Mouse (Mus musculus) left cerebral cortex, postnatal 14 days (tissue): ENCODE measurements around the gene Zbtb25. TPM values are rescaled to one million over a fixed set of nuclear protein-coding genes. Genes with fewer than 3 reads are reported as not detected.

Source experiments
- DNase-seq, 2 experiments: peaks; one replicate each; pipeline ENCODE4 v3.0.0; 2021 to 2022; ENCODE audit warnings: low spot score in 2 of 2, mixed read lengths in 1 of 2
- intact Hi-C: fragments of 180-260 bp; cut with DNase I; formaldehyde crosslinking; loops from one replicate; pipeline ENCODE4 v1.15.1; 2025
- long read RNA-seq, 2 experiments: library from polyadenylated mRNA; stranded (forward); transcript quantifications; one replicate each; pipeline ENCODE4 v2.0.0; 2021
- total RNA-seq, 2 experiments: library from RNA; stranded (reverse); gene quantifications; 2 replicates each; pipeline ENCODE4 v1.2.3; 2021

Gene Zbtb25
- 10 to 100 TPM; 17.0 to 18.0 TPM for total RNA-seq
- long read RNA-seq, experiment 1, transcript Zbtb25-204 (3 exons, 1,672 nt) = major isoform, 7 of 14 reads
- long read RNA-seq, experiment 1, partial matches to known transcripts = 0 of 14 reads
- long read RNA-seq, experiment 1, other reads (novel, unspliced or antisense) = 7 of 14 reads
- long read RNA-seq, experiment 2, transcript Zbtb25-204 (3 exons, 1,672 nt) = major isoform, 6 of 11 reads
- long read RNA-seq, experiment 2, partial matches to known transcripts = 1 of 11 reads
- long read RNA-seq, experiment 2, other reads (novel, unspliced or antisense) = 3 of 11 reads

- intact Hi-C loops = loop anchor here (5.0 kb wide), 1 partner anchor 103 kb away; no protein-coding TSS in a partner anchor
- DNase-seq = peak; percentile 91 to 95
These were observed at the start of gene Zbtb25 for GRCm38 (mm10) chr12:76369206-76369977. Zbtb25 (minus strand) TSS chr12:76369602.

GRCm38 (mm10) chr12:76418346-76418745, 48.9 kb upstream of the Zbtb25 start:
- intact Hi-C loops = no loop called here
- DNase-seq = no peak

GRCm38 (mm10) chr12:76417433-76417854, 48.0 kb upstream of the Zbtb25 start, which contains the start of gene Ppp1r36:
Ppp1r36 (plus strand) TSS chr12:76417538.
- intact Hi-C loops = no loop called here
- no peak for DNase-seq

DNA sequence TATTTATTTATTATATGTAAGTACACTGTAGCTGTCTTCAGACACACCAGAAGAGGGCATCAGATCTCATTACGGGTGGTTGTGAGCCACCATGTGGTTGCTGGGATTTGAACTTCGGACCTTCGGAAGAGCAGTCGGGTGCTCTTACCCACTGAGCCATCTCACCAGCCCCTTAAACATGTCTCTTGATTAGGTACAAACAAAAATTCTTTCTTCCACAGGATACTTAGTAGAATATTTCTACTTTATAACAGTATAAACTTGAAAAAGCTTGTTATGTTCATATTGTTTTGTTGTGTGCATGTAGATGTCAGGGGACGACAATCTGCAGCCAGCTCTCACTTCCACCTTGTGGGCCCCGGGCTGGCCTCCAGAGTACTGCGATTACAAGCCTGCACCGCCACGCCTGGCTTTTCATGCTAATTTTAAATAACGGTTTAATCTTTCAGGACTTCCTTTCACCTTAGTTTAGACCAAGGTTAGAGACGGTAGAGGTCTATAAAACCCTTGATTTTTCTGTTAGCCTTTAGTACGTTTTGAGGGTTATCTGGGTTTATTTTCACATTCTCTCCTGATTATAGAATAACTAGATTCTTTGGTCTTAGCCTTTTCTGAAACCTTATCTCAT, 46.1 kb upstream of the Zbtb25 start:
- DNase-seq = no peak
- intact Hi-C loops = no loop called here

DNA sequence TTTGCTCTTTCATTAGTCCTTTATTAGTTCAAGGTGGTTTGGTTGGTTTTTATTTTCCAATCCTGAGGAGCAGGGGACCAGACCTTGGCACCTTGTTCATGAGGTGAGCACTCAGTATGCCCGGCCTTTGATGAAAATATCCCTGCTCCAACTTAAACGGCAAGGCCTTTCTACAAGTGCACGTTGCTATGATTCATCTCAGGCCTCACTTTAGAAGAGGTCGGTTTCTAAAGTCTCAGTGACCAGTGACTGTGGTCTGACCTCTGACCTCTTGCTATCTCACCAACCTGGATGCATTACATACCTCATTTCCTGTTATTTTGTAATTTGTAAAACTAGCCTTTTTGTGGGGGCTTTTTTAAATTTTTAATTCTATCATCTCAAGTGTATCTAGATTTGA, 39.8 kb upstream of the Zbtb25 start:
- intact Hi-C loops = no loop called here

DNA sequence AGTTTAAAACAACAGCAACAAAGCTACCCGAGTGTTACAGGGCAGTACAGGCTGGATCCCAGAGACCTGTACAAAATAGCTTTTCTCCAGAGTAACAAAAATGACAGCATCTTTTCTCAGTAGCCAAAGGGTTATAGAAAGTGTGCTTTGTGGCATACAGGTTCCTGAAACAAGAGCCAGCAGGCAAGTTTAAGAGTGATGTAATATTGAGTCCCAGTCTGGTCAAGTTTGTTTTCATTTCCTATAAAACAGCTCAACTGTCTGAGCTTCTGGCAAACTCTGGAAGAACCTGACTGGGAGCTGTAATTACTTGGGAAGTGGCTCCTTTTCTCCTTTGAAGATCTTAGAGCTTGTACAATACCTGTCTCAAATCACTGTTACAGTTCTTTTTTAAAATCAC, 37.8 kb upstream of the Zbtb25 start:
- intact Hi-C loops = no loop called here
- DNase-seq = no peak

More for the DNA sequence above, 39.8 kb upstream of the Zbtb25 start:
- DNase-seq = no peak

- intact Hi-C loops = loop anchor here (2.0 kb wide), 1 partner anchor 35 kb away; the partner anchor contains the start of gene Zbtb1
- no peak for DNase-seq
These were observed 36.6 kb upstream of the Zbtb25 start for GRCm38 (mm10) chr12:76405971-76406370.

GRCm38 (mm10) chr12:76405183-76405970, 36.0 kb upstream of the Zbtb25 start:
- intact Hi-C loops = loop anchor here (2.0 kb wide), 1 partner anchor 35 kb away; the partner anchor contains the start of gene Zbtb1
- DNase-seq = peak; percentile 36 to 46

DNA sequence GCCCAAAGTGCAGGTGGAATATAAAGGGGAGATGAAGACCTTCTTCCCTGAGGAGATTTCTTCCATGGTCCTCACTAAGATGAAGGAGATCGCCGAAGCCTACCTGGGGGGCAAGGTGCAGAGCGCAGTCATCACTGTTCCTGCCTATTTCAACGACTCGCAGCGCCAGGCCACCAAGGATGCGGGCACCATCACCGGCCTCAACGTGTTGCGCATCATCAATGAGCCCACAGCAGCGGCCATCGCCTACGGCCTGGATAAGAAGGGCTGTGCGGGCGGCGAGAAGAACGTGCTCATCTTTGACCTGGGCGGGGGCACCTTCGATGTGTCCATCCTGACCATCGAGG, 35.4 kb upstream of the Zbtb25 start:
- DNase-seq = peak in 1 of 2 experiments; percentile 16

DNA sequence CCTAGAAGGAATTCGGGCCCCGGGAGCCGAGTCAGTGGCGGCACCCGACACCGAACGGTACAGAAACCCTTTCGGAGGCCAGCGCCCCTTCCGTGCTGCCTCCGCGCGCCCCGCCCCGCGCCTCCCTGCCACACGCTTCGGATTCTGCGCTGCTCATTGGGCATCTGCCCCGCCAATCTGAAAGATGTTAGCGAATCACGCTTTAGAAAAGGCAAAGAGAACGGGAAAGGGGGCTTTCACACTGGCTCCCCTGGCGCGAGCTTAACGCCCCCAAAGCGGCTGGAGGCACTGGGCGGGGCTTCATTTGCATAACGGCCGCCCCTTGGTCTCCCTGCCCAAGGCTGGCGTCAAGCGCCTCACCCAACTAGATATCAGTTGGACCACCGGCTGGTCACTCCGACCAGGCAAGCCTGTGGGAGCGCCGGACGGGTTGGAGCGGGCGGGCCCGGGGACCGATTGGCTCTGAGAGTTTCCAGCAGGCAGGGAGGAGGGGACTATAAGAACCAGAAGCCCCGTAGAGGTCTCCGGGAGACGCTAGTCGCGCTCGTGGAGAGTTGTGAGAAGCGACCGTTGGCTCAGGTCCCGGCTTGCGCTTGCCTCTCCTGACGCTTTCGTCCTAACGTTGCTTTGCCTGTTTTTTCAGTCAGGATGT, 34.6 kb upstream of the Zbtb25 start, which contains the start of gene Hspa2:
Hspa2 (plus strand) TSS at position 291 of the 652 bp plus-strand sequence.
- intact Hi-C loops = loop anchor here (2.0 to 5.0 kb wide), 2 partner anchors 33 to 68 kb away; partner anchors contain the start of gene Zbtb1
- peak; percentile 100 for DNase-seq

More for the DNA sequence above, 35.4 kb upstream of the Zbtb25 start:
- intact Hi-C loops = loop anchor here (2.0 to 5.0 kb wide), 2 partner anchors 34 to 67 kb away; partner anchors contain the start of gene Zbtb1

DNA sequence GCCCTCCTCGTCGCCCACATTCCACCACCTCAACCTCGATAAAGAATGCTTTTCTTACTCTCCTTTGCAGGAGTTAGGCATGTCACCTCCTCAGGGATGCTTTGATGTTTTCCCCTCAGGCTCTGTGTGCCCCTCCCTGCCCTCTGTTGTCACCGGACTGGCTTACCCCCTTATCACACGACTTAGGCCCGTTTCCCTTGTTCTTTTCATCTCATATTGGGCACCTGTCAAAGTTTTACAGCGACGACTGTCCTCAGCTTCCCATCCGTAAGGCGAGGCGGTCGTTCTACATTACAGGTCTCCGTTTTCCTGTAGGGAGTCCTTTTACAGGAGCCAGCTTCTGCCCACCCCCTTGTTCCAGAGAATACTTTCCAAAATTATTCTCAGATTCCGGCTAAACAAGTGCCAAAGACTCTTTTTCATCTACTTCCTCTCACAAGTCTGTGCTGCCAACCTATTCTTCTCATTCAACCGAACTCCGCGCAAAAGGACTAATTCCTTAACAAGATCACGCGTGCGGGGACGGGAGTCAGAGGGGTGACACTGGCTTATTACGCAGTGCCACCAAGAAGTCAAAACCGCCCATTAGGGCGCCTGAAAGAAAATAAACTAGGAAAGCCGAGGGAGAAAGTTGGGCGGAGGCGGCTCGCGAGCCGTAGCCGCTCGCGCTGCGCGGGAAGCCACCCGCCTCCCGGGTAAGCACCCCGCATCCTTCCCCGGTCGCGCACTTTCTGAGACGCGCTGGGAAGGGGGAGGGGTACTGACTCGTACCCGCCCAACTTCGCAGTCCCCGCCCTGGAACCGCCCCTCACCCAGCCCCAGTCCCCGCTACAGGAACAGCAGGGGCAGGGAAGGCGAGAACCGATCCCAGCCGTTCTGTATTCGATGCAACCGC, 33.8 kb upstream of the Zbtb25 start:
- intact Hi-C loops = loop anchor here (5.0 kb wide), 1 partner anchor 69 kb away; no protein-coding TSS in a partner anchor
- DNase-seq = peak in 1 of 2 experiments; percentile 16

DNA sequence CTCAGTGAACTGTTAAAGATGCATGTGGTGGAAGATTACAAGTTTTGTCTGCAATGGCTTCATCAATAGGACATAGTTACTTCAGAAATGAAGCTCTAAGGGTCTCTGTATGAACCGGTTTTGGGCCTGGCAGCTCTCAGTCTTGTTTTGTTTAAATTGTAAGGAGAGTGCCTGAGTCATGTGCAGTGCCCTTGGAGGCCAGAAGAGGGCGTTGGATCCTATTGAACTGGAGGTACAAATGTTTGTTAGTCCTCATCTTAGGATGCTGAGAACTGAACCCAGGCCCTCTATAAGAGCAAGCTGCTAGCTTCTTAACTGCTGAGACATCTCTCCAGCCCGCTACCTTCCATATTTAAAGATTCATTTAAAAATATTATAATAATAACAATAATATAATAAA, 32.3 kb upstream of the Zbtb25 start:
- DNase-seq = no peak
- intact Hi-C loops = loop anchor here (5.0 kb wide), 1 partner anchor 71 kb away; no protein-coding TSS in a partner anchor

DNA sequence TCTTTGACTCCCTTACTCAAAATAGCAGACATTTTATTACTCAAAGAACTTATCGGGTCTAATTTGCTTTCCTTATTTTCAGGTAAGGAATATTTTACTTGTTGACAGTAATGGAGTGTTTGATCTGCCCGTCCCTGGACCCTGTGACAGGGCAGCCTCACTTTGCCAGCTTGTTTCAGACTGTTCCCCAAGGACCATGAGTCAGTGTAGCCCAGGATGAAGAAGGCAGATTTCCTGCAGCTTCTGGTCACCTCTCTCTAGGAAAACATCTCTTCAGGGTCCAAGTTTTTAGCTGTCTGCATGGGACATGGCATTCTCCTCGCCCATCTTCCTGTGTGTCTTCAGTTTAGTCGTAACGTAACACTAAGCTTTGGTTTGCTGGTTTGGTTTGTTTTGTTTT, 27.9 kb upstream of the Zbtb25 start:
- intact Hi-C loops = no loop called here
- DNase-seq = no peak

- intact Hi-C loops = no loop called here
- no peak for DNase-seq
These were observed 23.6 kb upstream of the Zbtb25 start for GRCm38 (mm10) chr12:76392979-76393378.

DNA sequence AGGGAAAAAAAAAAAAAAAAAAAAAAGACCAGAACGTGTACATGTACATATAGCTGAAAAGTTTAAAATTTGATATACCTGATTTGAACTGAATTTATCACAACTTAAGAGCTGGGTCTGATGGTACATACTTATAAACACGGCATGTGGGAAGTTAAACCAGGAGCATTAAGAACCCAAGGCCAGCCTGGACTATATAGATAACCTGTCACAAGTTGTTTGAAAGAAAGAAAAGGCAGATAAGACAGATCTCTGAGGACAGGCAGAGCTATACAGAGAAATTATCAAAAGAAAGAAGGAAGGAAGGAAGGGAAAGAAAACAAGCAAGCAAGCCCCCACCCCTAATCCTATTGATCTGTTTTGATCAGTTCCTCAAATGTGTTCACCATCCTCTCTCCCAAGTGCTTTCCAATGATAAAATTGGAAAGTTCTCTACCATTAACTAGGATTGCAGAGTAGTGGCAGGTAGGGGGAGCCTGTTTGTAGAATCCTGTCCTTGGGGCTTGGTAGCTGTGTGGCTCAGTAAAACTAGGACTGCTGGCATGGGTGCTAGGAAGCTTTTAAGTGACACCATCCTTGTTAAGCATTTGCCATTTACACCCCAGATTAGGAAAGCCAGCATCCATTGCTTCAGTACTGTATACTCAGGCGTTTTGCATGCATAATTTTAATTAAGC, 22.3 kb upstream of the Zbtb25 start:
- intact Hi-C loops = no loop called here
- no peak for DNase-seq

DNA sequence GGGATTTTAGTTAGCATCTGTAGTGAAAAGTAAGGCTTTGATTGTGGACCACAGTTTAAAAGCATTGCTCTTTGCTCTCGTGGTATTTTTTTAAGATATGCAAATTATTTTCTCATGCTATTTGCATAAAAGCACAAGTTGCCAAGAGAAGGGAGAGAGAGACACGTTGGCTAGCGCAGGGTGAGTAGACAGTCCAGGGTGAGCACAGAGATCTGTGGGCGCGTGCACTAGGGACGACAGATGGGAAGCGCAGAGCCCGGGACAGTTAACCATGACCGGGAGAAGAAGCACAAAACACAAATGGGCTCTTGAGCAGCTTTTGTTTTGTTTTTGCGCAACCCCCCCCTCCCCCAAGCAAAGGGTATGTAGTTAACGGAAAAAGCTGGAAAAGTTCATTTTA, 19.4 kb upstream of the Zbtb25 start:
- intact Hi-C loops = no loop called here
- DNase-seq = no peak

- no peak for DNase-seq
- intact Hi-C loops = no loop called here
These were observed 15.9 kb upstream of the Zbtb25 start for GRCm38 (mm10) chr12:76385342-76385741.
